Mouse (Mus musculus): Measurements from ENCODE around the gene H2-DMb2.

Gene H2-DMb2

GRCm38 (mm10) chr17:34186885-34187260 lies 43.8 kb downstream of the H2-DMb2 start:
- no peak for DNase-seq

- DNase-seq: peak; percentile 94
These were observed 44.3 kb downstream of the H2-DMb2 start, which contains the start of the genes Tap1 and Psmb9 for GRCm38 (mm10) chr17:34187261-34187916. Gene Tap1, plus strand, starts transcription at chr17:34187553. Gene Psmb9, minus strand, starts transcription at chr17:34187764.

GRCm38 (mm10) chr17:34188010-34188409 lies 44.9 kb downstream of the H2-DMb2 start:
- no peak for DNase-seq

GRCm38 (mm10) chr17:34188986-34189385 lies 45.9 kb downstream of the H2-DMb2 start:
- no peak for DNase-seq

GRCm38 (mm10) chr17:34192852-34193251 lies 49.7 kb downstream of the H2-DMb2 start:
- no peak for DNase-seq

- DNase-seq: no peak
These were observed 50.4 kb downstream of the H2-DMb2 start for GRCm38 (mm10) chr17:34193468-34193867.

GRCm38 (mm10) chr17:34194723-34195122 lies 51.6 kb downstream of the H2-DMb2 start:
- no peak for DNase-seq

- DNase-seq: no peak
These were observed 53.4 kb downstream of the H2-DMb2 start for GRCm38 (mm10) chr17:34196491-34196890.

GRCm38 (mm10) chr17:34196941-34197894 lies 54.1 kb downstream of the H2-DMb2 start, which contains the start of gene Psmb8:
Gene Psmb8, plus strand, starts transcription at chr17:34197721.
- DNase-seq: peak; percentile 81

GRCm38 (mm10) chr17:34197904-34198520 lies 54.9 kb downstream of the H2-DMb2 start:
- no peak for DNase-seq

GRCm38 (mm10) chr17:34198521-34198912 lies 55.4 kb downstream of the H2-DMb2 start:
- DNase-seq: no peak

- DNase-seq: no peak
These were observed 56.0 kb downstream of the H2-DMb2 start for GRCm38 (mm10) chr17:34199050-34199619.

- no peak for DNase-seq
These were observed 56.9 kb downstream of the H2-DMb2 start for GRCm38 (mm10) chr17:34200047-34200446.

- DNase-seq: no peak
These were observed 57.8 kb downstream of the H2-DMb2 start for GRCm38 (mm10) chr17:34200772-34201505.

Data from right cerebral cortex, postnatal 25 days (tissue).